ENCODE assay signal across 15 mouse cellular contexts in genomic region chr6:115607429-115607828, GRCm38 (mm10). TPM values are rescaled to one million over a fixed set of nuclear protein-coding genes. Genes with fewer than 3 reads are reported as not detected.
DNase-seq lines count a peak whose midpoint lies in the region; ATAC-seq and TF ChIP-seq lines count a peak whose summit lies in the region.
"Had no signal": no experiment of that assay in that cellular context is flagged by ENCODE, and none has a peak within 500 bp of the region (broad histone marks: within the 10 kb centered on the region; RNA-seq: fewer than 3 reads in every experiment).

No protein-coding gene starts in this region.

- intact Hi-C loops in gastrocnemius, adult 2 months (cut with DNase I) = loop anchor here (10.0 kb wide), 2 partner anchors 167 to 197 kb away; partner anchors contain the start of genes Cand2 and Rpl32
- intact Hi-C loops in left cerebral cortex, postnatal 36 days (cut with DNase I) = no loop called here

- ATAC-seq in midbrain, embryonic 13.5 days = no peak
- ATAC-seq in midbrain, embryonic 16.5 days = no peak

- no peak for TF ChIP-seq CTCF in gastrocnemius, adult 2 months (IDR thresholded peaks at IDR 0.05)

- 67% methylated on average over 4 of the region's 4 CpGs for WGBS in midbrain, embryonic 13.5 days
- 59% methylated on average over 4 of the region's 4 CpGs for WGBS in midbrain, embryonic 16.5 days

- H3K4me3 ChIP-seq in gastrocnemius, adult 2 months = no peak overlapping the region
- no peak overlapping the region for H3K4me3 ChIP-seq in midbrain, embryonic 13.5 days (replicated peaks)
- no peak overlapping the region for H3K4me3 ChIP-seq in midbrain, embryonic 16.5 days (ENCODE audit: low read depth, low read length)
- no peak overlapping the region for H3K4me3 ChIP-seq in brown adipose tissue, adult 24 weeks (ENCODE audit: insufficient read depth, low read depth, low read length)
- H3K4me3 ChIP-seq: heart, embryonic 13.5 days; limb, embryonic 10.5 days; liver, embryonic 15.5 days; megakaryocyte, embryonic 14.5 days; myocyte had no signal

- H3K27me3 ChIP-seq in midbrain, embryonic 13.5 days = no peaks in the 10 kb centered on the region
- no peaks in the 10 kb centered on the region for H3K27me3 ChIP-seq in midbrain, embryonic 16.5 days (ENCODE audit: control insufficient read depth, insufficient read depth, low read depth, low read length)
- H3K27me3 ChIP-seq: heart, embryonic 13.5 days; liver, embryonic 15.5 days; megakaryocyte, embryonic 14.5 days had no signal

- H3K27ac ChIP-seq in gastrocnemius, adult 2 months = peak overlapping the region; percentile 65
- H3K27ac ChIP-seq in midbrain, embryonic 13.5 days = no peak overlapping the region
- H3K27ac ChIP-seq in midbrain, embryonic 16.5 days (ENCODE audit: low read length) = no peak overlapping the region
- H3K27ac ChIP-seq in brown adipose tissue, adult 24 weeks (replicated peaks; ENCODE audit: low read depth, low read length) = 0 out of 2 replicates have a peak overlapping the region, but pooled peaks have one; percentile 8
- H3K27ac ChIP-seq: heart, embryonic 13.5 days; limb, embryonic 10.5 days; liver, embryonic 15.5 days had no signal

- H3K4me1 ChIP-seq in midbrain, embryonic 13.5 days (replicated peaks) = peaks cover 21% of the 10 kb centered on the region
- H3K4me1 ChIP-seq in midbrain, embryonic 16.5 days (ENCODE audit: control insufficient read depth, insufficient read depth, low read length) = peaks cover 7% of the 10 kb centered on the region
- peaks cover 15% of the 10 kb centered on the region for H3K4me1 ChIP-seq in brown adipose tissue, adult 24 weeks (ENCODE audit: control insufficient read depth, insufficient read depth, insufficient read length, low read length)

- H3K36me3 ChIP-seq in midbrain, embryonic 13.5 days = peaks cover 31% of the 10 kb centered on the region
- H3K36me3 ChIP-seq in midbrain, embryonic 16.5 days (ENCODE audit: control insufficient read depth, insufficient read depth, low read length) = no peaks in the 10 kb centered on the region

- H3K9me3 ChIP-seq in midbrain, embryonic 13.5 days = no peaks in the 10 kb centered on the region
- no peaks in the 10 kb centered on the region for H3K9me3 ChIP-seq in midbrain, embryonic 16.5 days (replicated peaks; ENCODE audit: control insufficient read depth, low read length, poor library complexity, severe bottlenecking)
- H3K9me3 ChIP-seq: heart, embryonic 13.5 days; limb, embryonic 10.5 days; liver, embryonic 15.5 days; megakaryocyte, embryonic 14.5 days had no signal

- H3K9ac ChIP-seq in midbrain, embryonic 13.5 days (replicated peaks) = 0 out of 2 replicates have a peak overlapping the region, but pooled peaks have one; percentile 10
- no peak overlapping the region for H3K9ac ChIP-seq in midbrain, embryonic 16.5 days (ENCODE audit: low read depth, low read length)
- H3K9ac ChIP-seq: heart, embryonic 13.5 days; liver, embryonic 15.5 days had no signal

- no peak for DNase-seq in gastrocnemius, adult 2 months
- no peak for DNase-seq in gastrocnemius, postnatal 4 days (ENCODE audit: low spot score in 2 of 2)
- DNase-seq in left cerebral cortex, postnatal 36 days (ENCODE audit: low spot score in 2 of 2) = peak; percentile 41 to 44
- DNase-seq in spleen, adult 12 weeks (ENCODE audit: low spot score) = no peak
- DNase-seq: embryo, embryonic 11 days; gastrocnemius, postnatal 10 days; kidney, adult 8-10 months had no signal

- H3K4me2 ChIP-seq in midbrain, embryonic 13.5 days (replicated peaks) = no peak overlapping the region
- H3K4me2 ChIP-seq in midbrain, embryonic 16.5 days (ENCODE audit: low read length) = no peak overlapping the region
- H3K4me2 ChIP-seq: heart, embryonic 13.5 days; liver, embryonic 15.5 days had no signal

RNA-seq across cellular contexts. Expression of gene Mkrn2, which starts 5.7 kb away (rescaled TPM):
- 10 to 100 TPM; 45.9 to 52.0 TPM for total RNA-seq in gastrocnemius, adult 2 months (2021)
- total RNA-seq in gastrocnemius, postnatal 4 days (2021) = 10 to 100 TPM; 38.2 to 40.9 TPM
- polyA plus RNA-seq in midbrain, embryonic 13.5 days (2015; fragmentation: Nextera tagmentation; extraction: Ambion mirVana) = 29.4 and 31.1 TPM in 2 replicates
- 31.9 and 35.9 TPM in 2 replicates for polyA plus RNA-seq in midbrain, embryonic 16.5 days (2015; fragmentation: Nextera tagmentation; extraction: Ambion mirVana)
- polyA plus RNA-seq in brown adipose tissue, adult 24 weeks (2012; ENCODE audit: insufficient read depth, insufficient read length, missing spikeins) = 20.5 and 34.1 TPM in 2 replicates
- 10 to 100 TPM; 34.4 to 34.6 TPM for total RNA-seq in left cerebral cortex, postnatal 36 days (2021)

RNA-seq across cellular contexts. Expression of gene Mkrn2os, which starts 15.1 kb away (rescaled TPM):
- under 1 TPM in 1 of 2 experiments, not detected in 1; 0.15 TPM for total RNA-seq in gastrocnemius, adult 2 months (2021)
- total RNA-seq in gastrocnemius, postnatal 4 days (2021) = under 1 TPM; 0.26 to 0.29 TPM
- 0.24 and 0.44 TPM in 2 replicates for polyA plus RNA-seq in midbrain, embryonic 13.5 days (2015; fragmentation: Nextera tagmentation; extraction: Ambion mirVana)
- 0.46 and 0.48 TPM in 2 replicates for polyA plus RNA-seq in midbrain, embryonic 16.5 days (2015; fragmentation: Nextera tagmentation; extraction: Ambion mirVana)
- not detected in 2 replicates for polyA plus RNA-seq in brown adipose tissue, adult 24 weeks (2012; ENCODE audit: insufficient read depth, insufficient read length, missing spikeins)
- not detected for total RNA-seq in left cerebral cortex, postnatal 36 days (2021)

Comparison
In these comparisons a context has a peak if more than half of its experiments do, and no peak if none do; other contexts are left out.
1. DNase-seq: peak in left cerebral cortex, postnatal 36 days (2 of 2); none in gastrocnemius, adult 2 months (single experiment), gastrocnemius, postnatal 4 days (0 of 2) and spleen, adult 12 weeks (single experiment).
2. H3K27ac ChIP-seq: peak in gastrocnemius, adult 2 months (single experiment) and brown adipose tissue, adult 24 weeks (single experiment); none in midbrain, embryonic 13.5 days (single experiment) and midbrain, embryonic 16.5 days (single experiment).